Mouse (Mus musculus) embryonic facial prominence, embryonic 12.5 days (tissue): ENCODE results near the gene Letm1. TPM values are rescaled to one million over a fixed set of nuclear protein-coding genes. Genes with fewer than 3 reads are reported as not detected.
A peak's percentile ranks its signal among the peaks of the same experiment; 100 is the strongest.

Experiments used
- ATAC-seq: fragments of 200-750 bp; cut with Nextera tagmentation; 2 replicates; pipeline ENCODE4 v1.8.0; 2017; ENCODE audit not compliant: insufficient number of reproducible peaks, insufficient read depth, low FRiP score, low TSS enrichment
- H3K27ac ChIP-seq: fragments of 300-500 bp; sonication (generic); 2 replicates; pipeline ENCODE4 v1.5.1; 2016; ENCODE audit warnings: mild to moderate bottlenecking
- H3K27me3 ChIP-seq: fragments of 300-500 bp; sonication (generic); 2 replicates; pipeline ENCODE4 v1.6.1; 2016; ENCODE audit warnings: mild to moderate bottlenecking, moderate library complexity
- H3K36me3 ChIP-seq: fragments of 300-500 bp; sonication (generic); 2 replicates; pipeline ENCODE4 v1.6.1; 2016; ENCODE audit warnings: mild to moderate bottlenecking
- H3K4me1 ChIP-seq: fragments of 300-500 bp; sonication (generic); 2 replicates; pipeline ENCODE4 v1.6.1; 2016
- H3K4me2 ChIP-seq: fragments of 300-500 bp; sonication (generic); replicated peaks from 2 replicates; pipeline ENCODE4 v1.6.1; 2016; ENCODE audit warnings: mild to moderate bottlenecking, moderate library complexity
- H3K4me3 ChIP-seq: fragments of 300-500 bp; sonication (generic); 2 replicates; pipeline ENCODE4 v1.5.1; 2016; ENCODE audit warnings: mild to moderate bottlenecking
- H3K9ac ChIP-seq: fragments of 300-500 bp; sonication (generic); 2 replicates; pipeline ENCODE4 v1.6.1; 2016; ENCODE audit warnings: mild to moderate bottlenecking, moderate library complexity
- H3K9me3 ChIP-seq: fragments of 300-500 bp; sonication (generic); 2 replicates; pipeline ENCODE4 v1.6.1; 2016; ENCODE audit warnings: mild to moderate bottlenecking, moderate library complexity
- WGBS: fragments of 180-500 bp; shearing (Covaris S2); methylation state at CpG from one replicate; pipeline ENCODE4 v1.1.7; 2016; 5-methylcytosine and 5-hydroxymethylcytosine counted together
- polyA plus RNA-seq: library from polyadenylated mRNA; unstranded; fragments of >200 nt; fragmentation: Nextera tagmentation; extraction: Ambion mirVana; gene quantifications from 2 replicates; pipeline ENCODE4 v1.2.1, GENCODE M21; 2016

Gene Letm1
- polyA plus RNA-seq, 1 experiment from 2014 or later: 65.3 TPM

DNA sequence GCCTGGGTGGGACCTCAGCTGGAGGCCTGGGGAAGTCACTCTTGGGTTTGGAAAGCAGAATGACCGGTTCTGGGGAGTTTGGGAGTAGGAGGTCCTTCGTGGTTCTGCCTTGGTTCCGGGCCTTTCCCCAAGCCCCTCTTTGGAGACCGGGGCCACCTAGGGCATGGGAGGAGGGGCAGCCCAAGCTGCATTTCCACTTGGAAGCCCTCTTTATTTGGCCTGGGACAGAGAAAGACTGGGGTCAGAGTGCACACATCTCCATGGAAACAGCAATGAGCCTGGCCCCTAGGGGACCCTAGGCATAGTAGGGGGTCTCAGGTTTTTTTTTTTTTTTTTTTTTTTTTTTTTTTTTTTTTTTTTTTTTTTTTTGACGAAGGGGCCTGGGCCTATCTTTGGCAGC is 35.5 kb upstream of the Letm1 start:
- H3K4me2 ChIP-seq: no peak overlapping the region
- H3K4me3 ChIP-seq: no peak overlapping the region
- H3K9ac ChIP-seq: no peak overlapping the region
- no peaks in the 10 kb centered on the region for H3K36me3 ChIP-seq
- H3K27ac ChIP-seq: no peak overlapping the region
- no peaks in the 10 kb centered on the region for H3K27me3 ChIP-seq
- peaks cover 19% of the 10 kb centered on the region for H3K4me1 ChIP-seq
- 11% methylated on average over 5 of the region's 5 CpGs for WGBS
- ATAC-seq: no peak
- no peaks in the 10 kb centered on the region for H3K9me3 ChIP-seq

DNA sequence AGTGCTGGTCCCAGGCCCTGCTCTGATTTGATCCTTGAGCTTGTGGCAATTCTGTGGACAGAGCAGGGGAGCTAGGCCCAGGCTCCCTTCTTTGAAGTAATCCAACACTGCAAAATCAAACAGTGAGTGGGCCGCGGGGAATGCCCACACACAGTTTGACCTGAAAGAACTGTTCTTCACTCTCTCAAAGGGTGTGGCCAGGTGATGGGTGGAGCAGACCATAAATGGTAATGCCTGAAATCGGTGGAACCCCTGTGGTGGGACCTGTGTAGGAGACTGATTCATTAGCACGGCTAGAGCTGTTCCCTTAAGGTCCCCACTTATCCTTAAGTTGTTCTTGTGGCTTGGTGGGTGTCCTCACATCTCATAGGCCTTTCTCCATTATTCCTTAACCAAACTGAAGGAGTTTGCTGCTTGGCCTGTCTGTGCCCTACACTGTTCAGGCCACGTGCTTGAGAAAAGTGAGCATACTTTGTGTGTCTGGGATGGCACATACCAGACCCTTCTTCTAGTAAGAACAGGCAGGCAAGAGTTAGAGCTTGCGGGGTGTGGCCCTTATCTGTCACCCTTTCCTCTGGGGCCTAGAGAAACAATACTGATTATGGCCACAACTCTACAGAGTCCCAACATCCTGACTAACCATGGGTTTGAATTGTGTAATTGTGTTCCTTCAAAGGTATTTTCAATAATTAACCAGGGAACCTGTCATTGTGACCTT is 33.5 kb upstream of the Letm1 start:
- Histone ChIP-seq H3K9me3 (no peaks in the 10 kb centered on the region), H3K4me1 (peaks cover 11% of the 10 kb centered on the region; the same call in 1 of the 2 replicates), H3K27ac (no peak overlapping the region), H3K9ac (no peak overlapping the region), H3K4me2 (no peak overlapping the region), H3K4me3 (no peak overlapping the region), H3K36me3 (no peaks in the 10 kb centered on the region), H3K27me3 (no peaks in the 10 kb centered on the region)
- 85% methylated on average over 6 of the region's 6 CpGs for WGBS
- no peak for ATAC-seq

DNA sequence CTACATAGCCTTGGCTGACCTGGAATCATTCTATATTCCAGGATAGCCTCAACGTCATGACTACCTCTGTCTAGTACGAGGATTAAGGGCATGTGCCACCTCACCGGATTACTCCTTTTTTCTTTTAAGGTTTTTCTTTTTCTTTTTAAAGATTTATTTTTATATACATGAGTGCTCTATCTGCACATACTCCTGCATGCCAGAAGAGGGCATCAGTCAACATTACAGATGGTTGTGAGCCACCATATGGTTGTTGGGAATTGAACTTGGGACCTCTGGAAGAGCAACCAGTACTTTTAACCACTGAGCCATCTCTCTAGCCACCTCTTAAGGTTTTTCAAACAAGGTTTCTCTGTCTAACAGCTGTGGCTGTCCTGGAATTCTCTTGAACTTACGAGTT is 28.9 kb upstream of the Letm1 start:
- H3K27ac ChIP-seq: no peak overlapping the region
- no peak overlapping the region for H3K9ac ChIP-seq
- no peak overlapping the region for H3K4me3 ChIP-seq
- H3K9me3 ChIP-seq: no peaks in the 10 kb centered on the region
- no peak for ATAC-seq
- H3K4me2 ChIP-seq: no peak overlapping the region
- no peaks in the 10 kb centered on the region for H3K4me1 ChIP-seq
- no peaks in the 10 kb centered on the region for H3K27me3 ChIP-seq
- no peaks in the 10 kb centered on the region for H3K36me3 ChIP-seq
- WGBS: 85% methylated on average over 4 of the region's 4 CpGs

DNA sequence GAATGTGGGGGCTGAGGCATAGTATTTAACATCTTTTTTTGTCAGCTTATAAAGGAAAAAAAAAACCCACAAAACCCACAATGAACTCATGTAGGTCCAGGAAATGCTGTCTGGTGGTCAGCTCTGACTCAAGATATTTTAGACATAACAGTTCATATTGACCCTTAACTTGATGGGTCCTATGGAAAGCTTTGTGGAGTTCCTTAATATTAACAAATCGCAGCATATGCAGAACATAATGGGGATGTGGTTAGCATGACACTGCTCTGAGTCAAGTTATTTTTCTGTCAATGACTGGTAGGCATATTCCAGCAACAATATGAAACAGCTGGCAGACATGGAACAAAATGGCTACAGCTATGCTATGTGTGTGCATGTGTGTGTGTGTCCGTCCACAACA is 20.7 kb upstream of the Letm1 start:
- no peak for ATAC-seq
- H3K36me3 ChIP-seq: no peaks in the 10 kb centered on the region
- no peak overlapping the region for H3K27ac ChIP-seq
- H3K4me2 ChIP-seq: no peak overlapping the region
- H3K9ac ChIP-seq: no peak overlapping the region
- no peaks in the 10 kb centered on the region for H3K4me1 ChIP-seq
- WGBS: 73% methylated on average over 2 of the region's 2 CpGs
- no peaks in the 10 kb centered on the region for H3K27me3 ChIP-seq
- H3K9me3 ChIP-seq: 0 out of 2 replicates have a peak, but pooled peaks cover 4% of the 10 kb centered on the region
- no peak overlapping the region for H3K4me3 ChIP-seq

DNA sequence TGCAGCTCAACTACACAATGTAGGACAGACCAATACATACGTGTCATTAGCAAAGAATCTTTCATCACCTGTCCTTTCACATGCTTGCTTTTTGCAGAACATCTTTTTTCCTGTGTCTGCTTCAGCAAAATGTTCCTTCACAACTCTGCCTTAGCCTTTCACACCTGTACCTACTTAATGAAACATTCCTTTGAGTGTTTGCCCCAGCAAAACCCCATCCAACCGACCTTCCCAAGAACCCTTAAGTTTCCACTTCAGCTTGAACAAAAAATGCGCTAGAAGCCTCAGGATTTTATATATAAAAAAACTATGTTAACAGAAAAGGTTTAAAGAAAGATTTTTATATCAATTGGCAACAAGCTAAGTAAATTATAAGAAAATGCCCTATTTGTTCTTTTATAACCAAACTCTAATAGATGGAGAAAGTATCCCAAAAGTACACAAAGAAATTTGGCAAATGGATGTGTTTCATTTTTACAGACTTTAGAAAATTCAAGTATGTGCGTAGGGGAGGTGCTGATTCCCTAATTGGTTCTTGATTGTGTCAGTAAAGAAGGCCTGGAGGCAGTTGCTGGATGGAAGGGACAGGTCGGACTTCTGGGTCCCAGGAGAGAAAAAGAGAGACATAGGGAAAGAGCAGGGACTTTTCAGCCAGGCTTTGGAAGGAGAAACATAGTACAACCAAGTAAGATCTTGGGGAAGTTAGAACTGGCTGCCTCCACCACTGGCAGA is 9.5 kb upstream of the Letm1 start:
- WGBS: 74% methylated on average over 5 of the region's 5 CpGs

DNA sequence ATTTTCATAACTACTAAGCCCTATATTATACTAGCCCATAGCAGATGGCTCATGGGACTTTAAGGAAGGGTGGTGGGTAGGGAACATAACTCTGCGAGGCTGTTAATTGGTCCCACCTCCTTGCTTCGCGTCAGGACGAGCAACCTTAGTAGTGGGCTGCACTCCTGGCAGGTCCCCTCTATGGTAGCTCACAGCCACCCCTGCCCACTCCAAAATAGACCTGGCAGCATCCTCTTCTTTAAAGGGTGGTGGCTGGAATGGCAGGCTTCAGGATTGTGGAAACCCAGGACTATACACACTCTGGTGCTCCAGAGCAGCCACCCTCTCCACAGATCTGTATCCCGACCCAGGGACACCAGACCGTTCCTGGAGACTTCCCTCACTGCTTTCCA is 378 bp upstream of the Letm1 start:
- no peaks in the 10 kb centered on the region for H3K27me3 ChIP-seq
- H3K27ac ChIP-seq: peak overlapping the region; percentile 75; the same call in 1 of the 2 replicates
- H3K4me1 ChIP-seq: peaks cover 21% of the 10 kb centered on the region
- H3K4me2 ChIP-seq: peak overlapping the region; percentile 76
- 10% methylated on average over 6 of the region's 6 CpGs for WGBS
- ATAC-seq: peak; percentile 83
- peak overlapping the region; percentile 91 for H3K4me3 ChIP-seq
- H3K9ac ChIP-seq: peak overlapping the region; percentile 82
- no peaks in the 10 kb centered on the region for H3K36me3 ChIP-seq
- H3K9me3 ChIP-seq: no peaks in the 10 kb centered on the region

More for the DNA sequence above, 9.5 kb upstream of the Letm1 start:
- Histone ChIP-seq H3K36me3 (no peaks in the 10 kb centered on the region), H3K27ac (no peak overlapping the region), H3K9me3 (no peaks in the 10 kb centered on the region), H3K4me2 (no peak overlapping the region), H3K27me3 (no peaks in the 10 kb centered on the region), H3K4me3 (no peak overlapping the region), H3K9ac (no peak overlapping the region), H3K4me1 (no peaks in the 10 kb centered on the region)
- ATAC-seq: no peak

DNA sequence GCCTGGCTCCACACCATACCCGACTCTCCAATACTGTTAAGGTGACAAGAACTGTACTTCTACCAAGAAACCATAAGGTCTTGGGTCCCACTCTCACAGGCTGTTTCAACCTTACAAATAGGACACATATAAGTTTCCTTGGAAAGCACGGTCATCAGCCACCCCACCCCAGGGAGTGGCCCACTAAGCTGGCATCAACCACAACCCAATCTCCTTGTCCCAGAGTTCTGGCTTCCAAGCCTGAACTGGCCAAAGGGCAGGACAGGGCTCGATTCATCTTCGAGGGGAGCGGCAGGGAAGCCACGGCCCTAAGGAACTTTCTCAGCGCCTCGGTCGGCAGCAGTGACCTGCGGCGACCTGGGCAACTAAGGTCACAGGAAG is 663 bp downstream of the Letm1 start:
- no peak for ATAC-seq
- peak overlapping the region; percentile 91 for H3K4me3 ChIP-seq

DNA sequence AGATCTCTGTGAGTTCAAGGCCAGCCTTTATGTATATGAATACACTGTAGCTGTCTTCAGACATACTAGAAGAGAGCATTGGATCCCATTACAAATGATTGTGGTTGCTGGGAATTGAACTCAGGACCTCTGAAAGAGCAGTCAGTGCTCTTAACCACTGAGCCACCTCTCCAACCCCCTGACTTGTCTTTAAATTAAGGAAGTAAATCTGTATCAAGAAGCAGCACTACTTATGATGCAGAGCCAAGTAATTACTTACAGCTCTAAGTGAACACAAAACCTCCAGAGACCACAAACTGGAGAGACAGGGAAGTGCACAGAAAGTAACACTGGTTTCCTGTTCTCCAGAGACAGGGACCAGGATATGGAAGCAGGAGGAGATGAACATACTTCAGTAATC is 5.4 kb downstream of the Letm1 start:
- no peaks in the 10 kb centered on the region for H3K9me3 ChIP-seq
- peaks cover 17% of the 10 kb centered on the region for H3K4me1 ChIP-seq
- no peaks in the 10 kb centered on the region for H3K27me3 ChIP-seq
- H3K4me2 ChIP-seq: no peak overlapping the region
- H3K4me3 ChIP-seq: no peak overlapping the region
- no peak overlapping the region for H3K27ac ChIP-seq
- no peak overlapping the region for H3K9ac ChIP-seq
- peaks cover 25% of the 10 kb centered on the region for H3K36me3 ChIP-seq
- no peak for ATAC-seq

More for the DNA sequence above, 663 bp downstream of the Letm1 start:
- H3K4me1 ChIP-seq: peaks cover 21% of the 10 kb centered on the region
- H3K36me3 ChIP-seq: peaks cover 9% of the 10 kb centered on the region
- H3K27me3 ChIP-seq: no peaks in the 10 kb centered on the region
- no peak overlapping the region for H3K27ac ChIP-seq
- H3K9me3 ChIP-seq: no peaks in the 10 kb centered on the region
- peak overlapping the region; percentile 82 for H3K9ac ChIP-seq
- H3K4me2 ChIP-seq: peak overlapping the region; percentile 76
- 2% methylated on average over 11 of the region's 11 CpGs for WGBS

DNA sequence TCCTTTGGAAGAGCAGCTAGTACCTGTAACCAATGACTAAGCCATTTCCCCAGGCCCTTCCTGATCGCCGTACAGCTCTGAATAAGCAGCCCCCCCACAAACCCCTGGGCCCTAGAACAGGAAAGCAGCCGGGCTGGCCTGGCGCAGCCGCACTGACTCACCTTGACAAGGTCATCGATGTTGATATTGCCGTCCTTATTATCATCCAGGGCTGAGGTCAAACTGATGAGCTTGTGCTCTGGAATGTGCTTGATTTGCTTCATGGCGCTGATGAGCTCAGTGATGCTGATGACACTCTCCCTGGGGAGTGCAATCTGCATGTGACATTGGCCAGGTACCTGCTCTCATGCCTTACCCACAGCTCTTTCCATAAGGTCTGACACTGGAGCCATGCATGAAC is 39.1 kb downstream of the Letm1 start:
- Histone ChIP-seq H3K9ac (no peak overlapping the region), H3K27ac (no peak overlapping the region), H3K27me3 (no peaks in the 10 kb centered on the region), H3K36me3 (peaks cover 86% of the 10 kb centered on the region), H3K4me2 (no peak overlapping the region), H3K9me3 (no peaks in the 10 kb centered on the region), H3K4me3 (no peak overlapping the region), H3K4me1 (no peaks in the 10 kb centered on the region)
- WGBS: 91% methylated on average over 8 of the region's 8 CpGs
- no peak for ATAC-seq

DNA sequence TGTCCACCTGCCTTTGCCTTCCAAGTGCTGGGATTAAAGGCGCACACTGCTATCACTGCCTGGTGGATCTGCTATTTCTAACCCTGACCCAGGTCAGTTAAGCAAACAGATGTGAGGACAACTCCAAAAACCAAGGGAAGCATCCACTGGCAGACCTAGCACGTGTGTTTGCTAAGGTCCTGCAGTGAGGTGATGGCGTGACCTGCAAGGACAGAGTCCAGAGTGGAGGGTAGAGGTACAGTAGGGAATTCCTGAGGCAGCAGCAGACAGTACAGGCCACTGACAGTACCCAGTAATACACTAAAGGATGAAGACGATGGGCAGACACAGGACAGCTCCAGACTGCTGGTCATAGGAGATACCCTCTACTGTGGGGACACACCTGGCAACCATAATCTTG is 42.1 kb downstream of the Letm1 start:
- Histone ChIP-seq H3K4me2 (no peak overlapping the region), H3K9ac (no peak overlapping the region), H3K27ac (no peak overlapping the region), H3K4me3 (no peak overlapping the region), H3K27me3 (no peaks in the 10 kb centered on the region), H3K4me1 (no peaks in the 10 kb centered on the region), H3K9me3 (no peaks in the 10 kb centered on the region), H3K36me3 (peaks cover 57% of the 10 kb centered on the region)
- no peak for ATAC-seq
- WGBS: 87% methylated on average over 4 of the region's 4 CpGs

DNA sequence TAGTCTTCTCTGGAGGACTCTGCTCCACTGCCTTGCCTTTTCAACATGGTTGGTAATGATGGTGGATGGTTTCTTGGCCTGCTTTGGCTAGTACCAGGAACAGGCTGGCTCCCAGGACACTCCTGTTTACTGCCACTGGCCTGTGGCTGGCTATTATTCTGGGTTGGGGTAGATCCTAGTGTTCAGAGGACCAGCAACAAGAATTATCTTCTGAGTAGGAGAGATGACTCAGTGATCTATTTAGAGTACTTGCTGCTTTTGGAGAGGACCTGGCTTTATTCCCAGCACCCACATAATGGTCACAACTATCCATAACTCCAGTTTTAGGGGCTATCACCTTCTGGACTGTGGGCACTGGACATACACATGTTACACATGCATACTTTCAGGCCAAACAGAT is 44.3 kb downstream of the Letm1 start:
- ATAC-seq: no peak
- no peaks in the 10 kb centered on the region for H3K27me3 ChIP-seq
- H3K9me3 ChIP-seq: no peaks in the 10 kb centered on the region
- no peak overlapping the region for H3K9ac ChIP-seq
- no peaks in the 10 kb centered on the region for H3K4me1 ChIP-seq
- H3K4me2 ChIP-seq: no peak overlapping the region
- peaks cover 46% of the 10 kb centered on the region for H3K36me3 ChIP-seq
- no peak overlapping the region for H3K4me3 ChIP-seq
- H3K27ac ChIP-seq: no peak overlapping the region

DNA sequence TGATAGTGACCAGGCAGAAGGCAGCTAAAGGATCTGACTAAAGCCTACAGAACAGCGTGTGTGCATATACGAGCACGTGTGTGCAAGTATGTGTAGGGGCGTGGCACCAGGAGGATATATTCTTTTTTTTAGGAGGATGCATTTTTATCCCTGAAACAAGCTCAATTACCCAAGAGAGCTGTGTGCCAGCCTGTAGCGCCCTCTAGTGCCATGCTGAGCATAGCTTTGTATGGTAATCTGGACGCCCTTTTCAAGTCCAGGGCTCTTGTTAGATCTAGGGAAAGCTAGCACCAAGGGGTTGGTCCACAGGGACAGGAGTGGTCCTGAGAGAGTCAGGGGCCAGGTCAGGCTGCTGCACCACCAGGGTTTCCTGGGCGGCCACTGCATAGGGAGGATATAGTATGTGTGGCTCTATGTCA is 44.7 kb downstream of the Letm1 start:
- whole genome bisulfite sequencing: 23% methylated on average over 7 of the region's 7 CpGs
- no peak for ATAC-seq
- H3K4me1 ChIP-seq: no peaks in the 10 kb centered on the region
- peaks cover 42% of the 10 kb centered on the region for H3K36me3 ChIP-seq
- no peaks in the 10 kb centered on the region for H3K27me3 ChIP-seq
- no peak overlapping the region for H3K27ac ChIP-seq
- no peak overlapping the region for H3K4me3 ChIP-seq
- no peak overlapping the region for H3K9ac ChIP-seq
- H3K4me2 ChIP-seq: no peak overlapping the region
- H3K9me3 ChIP-seq: no peaks in the 10 kb centered on the region
